11 mouse cellular contexts compared by ENCODE assay signal in genomic region chr6:98998971-98999932, GRCm38 (mm10).
DNase-seq lines count a peak whose midpoint lies in the region; ATAC-seq lines count a peak whose summit lies in the region.
"Had no signal": no experiment of that assay in that cellular context is flagged by ENCODE, and none has a peak within 500 bp of the region (broad histone marks: within the 10 kb centered on the region; RNA-seq: fewer than 3 reads in every experiment).

No protein-coding gene starts in this region.

- WGBS in forebrain, embryonic 11.5 days, result 80% methylated on average over 35 of the region's 35 CpGs
- 85% methylated on average over 35 of the region's 35 CpGs for WGBS in forebrain, embryonic 10.5 days
- WGBS in neural tube, embryonic 12.5 days, result 68% methylated on average over 35 of the region's 35 CpGs
- WGBS in intestine, embryonic 15.5 days, result 73% methylated on average over 35 of the region's 35 CpGs

- peaks cover 4% of the 10 kb centered on the region; the same call in 1 of the 2 replicates for H3K36me3 ChIP-seq in forebrain, embryonic 11.5 days (ENCODE audit: control insufficient read depth, insufficient read depth, low read length)
- peaks cover 36% of the 10 kb centered on the region for H3K36me3 ChIP-seq in forebrain, embryonic 10.5 days (replicated peaks)
- H3K36me3 ChIP-seq in neural tube, embryonic 12.5 days, result peaks cover 11% of the 10 kb centered on the region
- H3K36me3 ChIP-seq in intestine, embryonic 15.5 days, result no peaks in the 10 kb centered on the region

- peak; percentile 51 for DNase-seq in forebrain, embryonic 11.5 days (ENCODE audit: low spot score)
- DNase-seq in forebrain, embryonic 10.5 days (ENCODE audit: extremely low spot score, low spot score), result no peak
- DNase-seq in neural tube, embryonic 10.5 days (ENCODE audit: extremely low spot score, low spot score), result no peak
- DNase-seq in testis, postnatal 14 days (ENCODE audit: low spot score), result no peak
- DNase-seq in adrenal gland, postnatal 14 days, result no peak
- DNase-seq: liver, embryonic 13.5 days had no signal

- H3K4me3 ChIP-seq in forebrain, embryonic 11.5 days (ENCODE audit: low read depth, low read length), result no peak overlapping the region
- H3K4me3 ChIP-seq in forebrain, embryonic 10.5 days, result no peak overlapping the region
- H3K4me3 ChIP-seq in neural tube, embryonic 12.5 days, result no peak overlapping the region
- no peak overlapping the region for H3K4me3 ChIP-seq in intestine, embryonic 15.5 days (replicated peaks)
- H3K4me3 ChIP-seq: liver, embryonic 13.5 days; stomach, embryonic 15.5 days had no signal

- no peak overlapping the region for H3K4me2 ChIP-seq in forebrain, embryonic 11.5 days (ENCODE audit: low read depth, low read length, severe bottlenecking)
- H3K4me2 ChIP-seq in neural tube, embryonic 12.5 days (replicated peaks), result peak overlapping the region; percentile 24; the same call in 1 of the 2 replicates
- H3K4me2 ChIP-seq in intestine, embryonic 15.5 days (replicated peaks), result no peak overlapping the region
- H3K4me2 ChIP-seq: liver, embryonic 13.5 days; stomach, embryonic 15.5 days had no signal

- H3K4me1 ChIP-seq in forebrain, embryonic 11.5 days (replicated peaks; ENCODE audit: control insufficient read depth, insufficient read depth, low read length), result peaks cover 11% of the 10 kb centered on the region
- H3K4me1 ChIP-seq in forebrain, embryonic 10.5 days, result peaks cover 38% of the 10 kb centered on the region
- H3K4me1 ChIP-seq in neural tube, embryonic 12.5 days, result peaks cover 37% of the 10 kb centered on the region
- H3K4me1 ChIP-seq in intestine, embryonic 15.5 days (replicated peaks), result peaks cover 19% of the 10 kb centered on the region

- no peaks in the 10 kb centered on the region for H3K27me3 ChIP-seq in forebrain, embryonic 11.5 days (ENCODE audit: control insufficient read depth, insufficient read depth, low read length)
- peaks cover 21% of the 10 kb centered on the region; the same call in 1 of the 2 replicates for H3K27me3 ChIP-seq in forebrain, embryonic 10.5 days (ENCODE audit: poor library complexity, severe bottlenecking)
- H3K27me3 ChIP-seq in neural tube, embryonic 12.5 days (replicated peaks), result no peaks in the 10 kb centered on the region
- no peaks in the 10 kb centered on the region for H3K27me3 ChIP-seq in intestine, embryonic 15.5 days (replicated peaks)
- H3K27me3 ChIP-seq: liver, embryonic 13.5 days; stomach, embryonic 15.5 days had no signal

- H3K27ac ChIP-seq in forebrain, embryonic 11.5 days (ENCODE audit: low read depth, low read length), result no peak overlapping the region
- H3K27ac ChIP-seq in forebrain, embryonic 10.5 days, result no peak overlapping the region
- H3K27ac ChIP-seq in neural tube, embryonic 12.5 days, result no peak overlapping the region
- H3K27ac ChIP-seq in intestine, embryonic 15.5 days, result no peak overlapping the region
- H3K27ac ChIP-seq: liver, embryonic 13.5 days; stomach, embryonic 15.5 days had no signal

- no peaks in the 10 kb centered on the region for H3K9me3 ChIP-seq in forebrain, embryonic 11.5 days (ENCODE audit: control insufficient read depth, low read length)
- no peaks in the 10 kb centered on the region for H3K9me3 ChIP-seq in forebrain, embryonic 10.5 days
- H3K9me3 ChIP-seq in neural tube, embryonic 12.5 days, result no peaks in the 10 kb centered on the region
- H3K9me3 ChIP-seq in intestine, embryonic 15.5 days, result no peaks in the 10 kb centered on the region
- H3K9me3 ChIP-seq: liver, embryonic 13.5 days; stomach, embryonic 15.5 days had no signal

- no peak overlapping the region for H3K9ac ChIP-seq in forebrain, embryonic 11.5 days (ENCODE audit: low read length)
- H3K9ac ChIP-seq in neural tube, embryonic 12.5 days, result no peak overlapping the region
- H3K9ac ChIP-seq in intestine, embryonic 15.5 days, result no peak overlapping the region
- H3K9ac ChIP-seq: liver, embryonic 13.5 days; stomach, embryonic 15.5 days had no signal

- no peak for ATAC-seq in forebrain, embryonic 11.5 days (replicated peaks; ENCODE audit: low FRiP score)
- ATAC-seq in neural tube, embryonic 12.5 days (ENCODE audit: low FRiP score, low read depth), result no peak
- 0 out of 2 replicates have a peak, but pooled peaks have one; percentile 19 for ATAC-seq in megakaryocyte, adult 5-6 weeks (ENCODE audit: poor library complexity, severe bottlenecking)
- no peak for ATAC-seq in intestine, embryonic 15.5 days
- ATAC-seq: inflammation-experienced regulatory T-cells, adult 6 months had no signal
